Mouse (Mus musculus) layer of hippocampus, adult 9-11 months (tissue): ENCODE results near the gene Tor1b.
"Not testable (repeated sequence)": the region's sequence is repeated elsewhere in the genome, so short reads cannot be mapped to it uniquely, and the experiment has no call there.

Experiments used
- DNase-seq: peaks from one replicate; pipeline ENCODE4 v3.0.0; 2022

The Tor1b gene

DNA sequence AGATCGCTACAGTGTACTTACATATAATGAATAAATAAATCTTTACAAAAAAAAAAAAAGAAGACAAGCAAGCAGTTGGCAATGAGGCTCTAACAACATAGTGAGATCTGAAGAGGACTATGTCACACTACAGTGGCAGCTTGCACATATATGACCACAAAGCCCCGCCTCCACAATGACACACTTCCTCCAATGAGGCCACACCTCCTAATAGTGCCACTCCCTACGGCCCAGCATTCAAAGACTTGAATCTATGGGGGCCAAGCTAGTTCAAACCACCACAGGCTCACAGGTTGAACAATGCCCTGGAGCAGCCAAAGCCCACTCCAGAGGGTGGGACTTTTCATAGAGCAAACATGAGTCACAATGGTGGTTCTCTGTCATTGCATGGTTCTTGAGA lies 20.8 kb upstream of the Tor1b start:
- no peak for DNase-seq

DNA sequence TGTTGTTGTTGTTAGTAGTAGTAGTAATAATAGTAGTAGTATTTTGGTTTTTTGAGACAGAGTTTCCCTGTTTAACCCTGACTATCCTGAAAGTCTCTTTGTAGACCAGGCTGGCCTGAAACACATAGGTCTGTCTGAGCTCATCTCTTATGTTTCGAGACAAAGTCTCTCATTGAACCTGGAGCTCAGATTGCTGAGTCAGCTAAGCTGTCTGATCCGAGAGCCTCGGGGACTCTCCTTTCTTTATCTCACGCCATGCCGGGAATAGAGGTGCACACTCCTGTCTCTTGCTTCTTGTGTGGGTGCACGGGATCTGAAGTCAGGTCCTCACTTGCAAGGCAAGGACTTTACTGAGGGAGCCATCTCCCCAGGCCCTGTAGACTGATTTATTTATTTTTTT lies 19.7 kb upstream of the Tor1b start:
- DNase-seq = no peak

DNA sequence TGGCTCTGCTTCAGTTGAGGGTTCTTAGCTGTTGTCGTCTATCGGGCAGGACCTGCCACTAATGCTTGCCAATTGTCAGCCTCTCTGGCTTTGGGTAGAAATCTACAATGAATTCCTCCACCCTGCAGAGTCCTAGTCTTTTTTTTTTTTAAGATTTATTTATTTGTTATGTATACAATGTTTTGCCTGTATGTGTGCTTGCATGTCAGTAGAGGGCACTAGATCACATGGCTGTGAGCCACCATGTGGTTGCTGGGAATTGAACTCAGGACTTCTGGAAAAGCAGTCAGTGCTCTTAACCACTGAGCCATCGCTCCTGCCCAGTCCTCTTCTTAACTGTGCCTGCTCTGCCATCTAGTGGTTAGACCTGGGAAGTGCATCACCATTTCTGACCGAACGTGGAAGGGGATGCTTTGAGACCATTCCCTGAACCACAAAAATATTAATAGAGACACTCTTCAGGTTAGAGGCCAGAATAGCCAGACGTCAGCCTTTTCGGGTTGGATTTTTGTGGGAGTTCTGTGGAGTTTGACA lies 18.8 kb upstream of the Tor1b start:
- DNase-seq = peak; percentile 63

DNA sequence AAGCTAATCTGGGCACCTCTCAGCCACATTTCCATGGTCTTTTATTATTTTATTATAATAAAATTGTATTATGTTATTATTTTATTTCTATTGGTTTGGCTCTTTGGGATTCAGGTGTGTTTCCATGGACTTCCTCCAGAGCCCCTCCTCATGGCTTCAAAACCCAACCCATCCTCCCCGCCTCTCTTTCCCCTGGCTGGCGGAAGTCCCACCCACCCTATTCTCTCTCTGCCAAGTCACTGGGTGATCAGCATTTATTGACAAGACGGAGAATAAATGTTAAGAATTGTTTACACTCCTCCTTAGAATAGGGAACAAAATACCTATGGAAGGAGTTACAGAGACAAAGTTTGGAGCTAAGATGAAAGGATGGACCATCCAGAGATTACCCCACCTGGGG lies 16.0 kb upstream of the Tor1b start:
- DNase-seq = no peak

DNA sequence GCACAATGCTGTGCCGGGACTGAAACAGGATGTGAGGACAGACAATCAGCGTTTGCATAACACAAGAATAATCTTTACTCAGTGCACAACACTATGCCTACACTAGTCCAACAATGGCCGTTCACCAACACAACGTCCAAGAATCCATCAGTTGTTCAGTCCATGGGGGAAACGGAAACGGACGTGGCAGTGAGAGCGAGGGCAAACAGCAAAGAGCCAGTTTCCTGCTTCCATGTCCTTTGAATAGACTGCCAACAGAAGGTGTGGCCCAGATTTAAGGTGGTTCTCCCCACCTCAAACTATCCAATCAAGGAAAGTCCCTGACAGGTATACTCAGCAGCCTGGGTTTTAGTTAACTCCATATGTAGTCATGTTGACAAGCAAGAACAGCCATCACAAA lies 15.0 kb upstream of the Tor1b start:
- DNase-seq = no peak

DNA sequence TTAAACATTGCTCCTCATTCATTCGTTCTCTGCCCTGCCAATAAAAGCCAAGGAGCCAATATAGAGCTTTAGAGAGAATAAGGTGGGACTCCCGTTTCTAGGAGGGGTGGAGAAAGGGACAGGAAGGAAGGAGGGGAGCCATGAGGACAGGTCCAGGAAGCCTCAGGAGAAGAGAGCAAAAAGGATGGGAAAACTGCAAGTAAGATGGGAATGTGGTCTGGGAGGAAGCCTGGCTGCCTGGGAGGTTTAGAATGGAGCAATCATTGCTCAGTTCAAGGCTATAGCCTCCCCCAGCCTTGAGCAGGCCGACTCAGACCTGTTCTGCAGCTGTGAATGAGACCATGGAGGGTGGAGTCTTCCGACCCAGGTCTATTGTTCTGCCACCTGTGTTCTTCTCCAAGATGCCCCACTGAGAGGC lies 14.2 kb upstream of the Tor1b start:
- no peak for DNase-seq

DNA sequence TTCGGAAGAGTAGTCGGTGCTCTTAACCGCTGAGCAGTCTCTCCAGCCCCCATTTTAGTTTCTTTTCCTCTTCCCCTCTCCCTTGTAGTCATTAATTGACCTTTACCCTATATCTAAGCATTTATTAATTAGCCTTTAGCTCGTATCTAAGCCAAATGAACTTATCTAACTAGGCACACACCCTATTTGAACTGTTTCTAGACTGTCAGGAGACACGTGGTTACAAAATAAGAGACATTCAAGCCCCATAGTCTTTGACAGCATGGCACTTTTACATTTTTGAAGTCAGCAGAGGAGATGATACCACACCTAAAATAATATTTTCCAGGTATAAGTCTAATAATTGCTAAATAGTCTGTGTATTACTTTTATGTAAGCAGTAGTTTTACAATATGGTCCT lies 11.2 kb upstream of the Tor1b start:
- no peak for DNase-seq

DNA sequence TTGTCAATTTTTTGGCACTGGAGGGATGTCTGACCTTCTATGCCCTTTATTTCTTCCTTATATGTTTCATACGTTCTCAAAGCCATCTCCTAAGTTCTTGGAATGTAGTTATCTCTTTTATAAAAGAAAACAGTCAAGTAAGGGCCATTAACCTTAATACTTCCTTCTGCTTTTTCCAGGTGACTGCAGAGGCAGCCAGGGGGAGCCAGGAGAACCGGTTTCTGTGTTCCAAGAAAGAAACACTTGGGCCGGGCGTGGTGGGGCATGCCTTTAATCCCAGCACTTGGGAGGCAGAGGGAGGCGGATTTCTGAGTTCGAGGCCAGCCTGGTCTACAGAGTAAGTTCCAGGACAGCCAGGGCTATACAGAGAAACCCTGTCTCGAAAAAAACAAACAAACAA lies 10.6 kb upstream of the Tor1b start:
- DNase-seq = not testable (repeated sequence)

DNA sequence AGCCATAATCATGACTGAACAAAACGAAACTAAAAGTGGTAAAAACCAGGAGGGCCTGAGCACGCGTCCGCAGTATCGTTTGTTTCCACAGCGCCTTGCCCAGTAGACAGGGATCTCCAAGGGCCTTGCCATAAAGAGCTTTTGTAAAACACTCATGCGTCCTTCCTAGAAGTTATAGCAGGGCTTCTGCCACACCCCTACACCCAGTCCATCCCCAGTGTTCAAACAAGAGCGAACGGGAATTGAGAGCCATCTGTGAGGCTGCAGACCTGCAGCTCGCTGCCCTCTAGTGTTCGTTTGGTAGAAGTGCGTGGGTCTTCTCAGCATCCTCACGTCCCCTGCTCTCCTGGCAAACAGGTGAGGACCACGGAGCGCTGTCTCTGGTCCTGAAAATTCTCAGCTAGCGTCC lies 10.2 kb upstream of the Tor1b start:
- DNase-seq = no peak

DNA sequence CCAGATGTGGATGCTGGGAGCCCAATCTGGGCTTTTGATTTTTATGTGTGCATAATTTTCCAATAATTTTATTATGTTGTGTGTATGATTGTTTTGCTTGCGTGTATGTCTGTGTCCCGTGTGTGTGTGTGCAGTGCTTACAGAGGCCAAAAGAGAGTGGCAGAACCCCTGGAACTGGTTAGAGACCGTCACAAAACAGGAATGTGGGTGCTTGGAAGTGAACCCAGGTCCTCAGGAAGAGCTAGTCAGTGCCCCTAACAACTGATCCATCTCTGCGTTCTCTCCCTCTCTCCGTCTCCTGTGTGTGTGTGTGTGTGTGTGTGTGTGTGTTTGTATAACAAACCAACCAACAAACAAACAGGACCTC lies 319 bp upstream of the Tor1b start:
- DNase-seq = no peak

DNA sequence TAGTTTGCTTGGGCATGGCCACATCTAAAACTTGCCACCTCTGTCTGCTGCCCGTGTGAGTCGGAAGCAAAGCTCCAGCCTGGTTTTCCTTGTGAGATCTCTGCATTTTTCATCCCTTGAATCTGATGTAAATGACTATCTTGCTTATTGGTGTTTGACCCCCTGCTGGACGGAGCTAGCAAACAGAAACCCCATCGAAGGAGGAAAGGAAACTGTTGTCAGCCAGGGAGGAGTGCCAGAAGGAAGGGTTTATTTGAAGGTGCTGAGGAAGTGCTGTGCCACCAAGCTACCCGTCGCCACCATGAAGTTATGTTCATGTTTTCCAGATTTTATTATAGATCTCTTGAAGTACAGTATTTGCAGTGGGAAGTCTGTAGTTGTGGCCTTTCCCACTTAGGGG lies 2.0 kb downstream of the Tor1b start:
- DNase-seq = no peak

DNA sequence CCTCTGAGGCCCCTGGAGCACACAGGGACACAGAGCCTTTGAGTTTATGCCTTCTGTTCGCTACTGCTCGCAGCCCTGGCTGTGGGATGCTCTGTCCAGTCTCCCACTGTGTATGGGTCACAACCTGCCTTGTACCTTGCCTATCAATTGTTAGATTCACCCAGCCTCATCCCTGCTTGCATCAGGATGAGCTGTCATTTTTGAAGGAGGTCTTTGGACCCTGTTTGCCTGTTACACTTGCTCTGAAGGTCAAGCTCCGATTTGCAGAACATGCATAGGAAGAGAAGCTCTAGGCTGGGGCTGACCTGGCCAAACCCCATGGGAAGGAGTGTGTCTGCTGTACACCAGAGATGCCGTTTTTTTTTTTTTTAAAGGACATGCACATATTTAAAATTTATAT lies 4.8 kb downstream of the Tor1b start:
- no peak for DNase-seq

DNA sequence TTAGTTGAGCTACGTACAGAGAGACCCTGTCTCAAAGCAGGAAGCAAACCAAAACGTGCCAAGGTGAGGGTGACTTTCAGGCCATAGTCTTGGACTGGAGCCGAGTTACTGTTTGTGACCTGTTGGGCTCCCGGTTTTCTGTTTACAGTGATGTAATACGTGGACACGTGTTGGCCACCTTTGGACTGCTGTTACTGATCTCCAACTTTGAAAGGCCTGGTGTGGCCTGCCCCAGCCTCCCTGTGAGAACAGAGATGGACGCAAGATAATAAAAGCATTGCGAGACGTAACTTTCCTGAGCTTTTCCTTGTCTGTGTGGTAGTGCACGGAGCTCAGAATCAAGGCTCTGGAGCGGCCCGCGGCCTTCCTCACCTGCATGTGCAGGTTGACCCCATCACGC lies 6.0 kb downstream of the Tor1b start:
- DNase-seq = no peak

DNA sequence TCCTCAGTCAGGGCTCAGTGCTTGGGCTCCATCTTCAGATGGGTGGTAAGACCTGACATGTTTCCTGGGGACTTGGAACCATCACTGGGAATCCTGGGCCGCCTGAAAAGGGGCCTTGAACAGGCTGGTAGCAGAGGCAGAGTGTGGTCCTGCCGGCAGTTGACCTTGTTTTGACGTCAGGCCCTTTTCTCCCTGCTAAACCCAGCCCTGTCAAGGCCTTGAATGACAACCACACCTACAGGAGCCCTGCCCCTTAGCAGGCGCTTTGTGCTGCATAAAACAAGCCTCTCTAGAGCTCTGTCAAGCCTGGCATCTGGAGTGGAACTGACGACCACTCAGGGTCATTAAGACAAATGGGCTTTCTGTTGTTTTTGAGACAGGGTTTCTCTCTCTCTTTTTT lies 7.1 kb downstream of the Tor1b start:
- no peak for DNase-seq

DNA sequence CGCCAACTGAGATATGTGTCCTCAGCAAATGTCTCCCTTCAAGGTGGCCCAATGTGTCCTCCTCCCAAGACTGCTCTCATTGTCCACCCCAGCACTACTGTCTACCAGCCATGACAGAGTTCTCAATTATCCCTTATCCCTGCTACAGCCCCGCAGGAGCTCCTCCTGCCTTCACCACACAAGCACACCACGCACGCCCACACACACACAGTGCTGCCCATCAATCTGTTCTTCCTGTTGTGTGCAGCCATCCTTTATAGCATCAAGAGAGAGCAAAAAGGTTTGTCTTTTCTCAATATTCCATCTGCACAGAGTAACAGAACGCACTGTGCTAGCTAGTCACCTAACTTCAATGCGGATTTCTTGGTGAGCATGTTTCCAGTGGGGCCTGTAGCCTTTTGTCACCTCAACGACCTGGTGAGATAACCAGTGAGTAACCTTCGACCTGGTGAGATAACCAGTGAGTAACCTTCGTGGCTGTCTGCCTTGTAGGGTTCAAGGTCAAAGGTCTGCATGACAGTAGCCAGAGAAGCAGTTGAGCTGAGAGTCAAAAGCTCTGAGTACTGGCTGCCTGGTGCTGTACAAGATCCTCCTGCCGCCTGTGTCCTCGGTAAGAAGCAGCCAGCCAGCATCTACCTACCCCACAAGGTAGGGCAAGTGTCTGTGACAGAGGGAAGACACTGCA lies 10.0 kb downstream of the Tor1b start:
- DNase-seq = peak; percentile 75

DNA sequence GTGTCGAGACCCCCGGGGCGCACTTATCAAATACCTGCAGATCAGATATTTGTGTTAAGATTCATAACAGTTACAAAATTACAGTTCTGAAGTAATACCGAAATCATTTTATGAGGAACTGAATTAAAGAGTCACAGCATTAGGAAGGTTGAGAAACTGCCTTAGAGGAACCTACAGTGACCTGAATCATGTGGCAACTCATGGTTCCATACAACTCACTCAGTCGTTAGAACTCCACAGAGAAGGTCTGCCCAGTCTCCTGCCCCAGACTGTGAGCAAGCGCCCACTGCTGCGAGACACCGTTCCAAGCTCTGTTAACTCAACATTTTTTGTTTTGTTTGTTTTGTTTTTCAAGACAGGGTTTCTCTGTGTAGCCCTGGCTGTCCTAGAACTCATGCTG lies 12.9 kb downstream of the Tor1b start:
- no peak for DNase-seq

DNA sequence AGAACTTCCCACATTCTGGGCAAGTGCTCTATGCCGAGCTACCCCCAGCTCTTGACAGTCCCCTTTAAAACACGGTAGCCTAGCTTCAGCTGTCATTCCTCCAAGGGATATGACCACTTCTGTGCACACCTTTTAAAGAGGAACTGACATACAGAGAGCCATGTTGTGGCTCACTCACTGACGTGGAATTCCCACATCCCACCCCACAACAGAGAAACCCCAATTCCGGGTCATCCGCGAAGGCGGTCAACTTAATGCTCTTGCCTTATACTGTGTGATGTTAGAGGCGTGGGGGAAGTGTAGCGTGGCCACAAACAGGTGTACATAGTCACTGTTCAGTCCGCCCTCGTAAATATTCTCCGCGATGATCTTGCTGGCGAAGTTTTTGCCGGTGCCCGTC lies 14.1 kb downstream of the Tor1b start:
- no peak for DNase-seq

DNA sequence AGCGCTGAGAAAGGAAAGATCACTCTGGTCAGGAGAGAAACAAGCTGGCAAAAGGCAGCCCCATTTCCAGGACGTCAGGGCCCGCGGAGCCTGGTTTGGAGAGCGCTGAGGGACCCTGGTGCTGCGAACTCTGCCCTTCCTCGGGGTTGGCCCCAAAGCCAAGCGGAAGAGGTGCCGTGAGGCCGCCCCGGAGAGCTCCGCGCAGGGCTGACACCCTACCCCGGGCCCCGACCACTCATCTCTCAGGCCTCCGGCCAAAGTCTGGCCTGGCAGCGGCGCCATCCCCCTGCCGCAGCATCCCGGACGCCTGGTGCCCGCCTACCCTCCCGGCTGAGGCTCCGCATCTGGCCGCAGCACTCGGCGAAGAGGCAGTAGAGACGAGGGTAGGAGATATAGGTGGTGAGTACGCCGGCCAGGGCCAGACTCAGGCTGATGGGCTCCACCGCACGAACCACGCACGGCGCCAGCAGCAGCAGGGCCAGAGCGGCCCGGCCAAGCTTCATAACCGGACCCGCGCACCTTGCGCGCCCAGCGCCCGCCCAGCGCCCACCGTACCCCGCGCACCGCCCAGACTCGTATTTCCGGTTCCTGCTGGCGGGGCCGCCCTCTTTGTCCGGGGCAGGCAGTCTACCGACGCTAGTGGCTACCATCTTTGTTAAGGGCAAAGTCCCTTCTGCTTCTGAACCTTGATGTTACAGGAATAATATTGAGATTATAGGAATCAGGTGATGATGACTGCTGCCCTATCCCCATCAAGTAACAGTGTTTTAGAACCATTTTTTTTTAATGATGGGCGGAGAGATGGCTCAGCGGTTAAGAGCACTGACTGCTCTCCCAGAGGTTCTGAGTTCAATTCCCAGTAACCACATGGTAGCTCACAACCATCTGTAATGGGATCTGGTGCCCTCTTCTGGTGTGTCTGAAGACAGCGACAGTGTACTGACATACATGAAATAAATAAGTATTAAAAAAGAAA lies 14.9 kb downstream of the Tor1b start, which contains the start of gene Tor1a:
Tor1a (minus strand) TSS at position 582 of the 976 bp plus-strand sequence.
- peak; percentile 91 for DNase-seq

DNA sequence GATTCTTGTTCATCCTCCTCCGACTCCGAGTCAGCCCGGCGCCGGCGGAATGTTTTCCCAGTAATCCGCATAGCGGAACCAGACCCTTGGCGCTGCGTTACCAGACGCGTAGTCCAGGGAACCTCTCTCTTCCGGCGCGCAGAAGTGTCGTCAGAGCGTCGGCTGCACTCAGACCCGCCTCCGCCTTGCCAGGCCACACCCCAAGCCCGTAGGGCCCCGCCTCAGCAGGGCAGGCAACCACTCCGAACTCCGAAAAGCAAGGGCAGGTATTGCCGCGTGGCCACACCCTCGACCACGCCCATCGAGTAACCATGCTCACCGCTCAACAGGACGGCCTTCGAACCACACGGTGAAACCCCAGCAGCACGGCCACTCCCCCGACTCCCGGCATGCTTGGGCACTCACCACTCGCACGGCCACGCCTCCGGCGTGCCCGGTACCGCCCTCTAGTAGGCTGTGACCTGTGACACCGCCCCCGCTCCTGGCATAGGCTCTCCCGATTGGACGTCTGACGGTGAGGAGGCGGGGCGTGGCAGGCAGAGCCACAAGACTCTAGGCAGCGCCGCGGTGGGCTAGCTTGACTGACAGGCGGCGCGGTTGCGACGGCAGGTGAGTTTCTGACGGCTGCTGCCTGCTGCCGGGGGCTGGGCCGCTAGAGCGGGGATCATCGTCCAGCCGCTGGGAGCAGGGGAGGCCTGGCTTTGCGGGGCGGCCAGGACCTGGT lies 29.2 kb downstream of the Tor1b start, which contains the start of the genes BC005624 and Usp20:
BC005624 (minus strand) TSS at position 412 of the 724 bp plus-strand sequence.
Usp20 (plus strand) TSS at position 490 of the 724 bp plus-strand sequence.
- DNase-seq = peak; percentile 100

DNA sequence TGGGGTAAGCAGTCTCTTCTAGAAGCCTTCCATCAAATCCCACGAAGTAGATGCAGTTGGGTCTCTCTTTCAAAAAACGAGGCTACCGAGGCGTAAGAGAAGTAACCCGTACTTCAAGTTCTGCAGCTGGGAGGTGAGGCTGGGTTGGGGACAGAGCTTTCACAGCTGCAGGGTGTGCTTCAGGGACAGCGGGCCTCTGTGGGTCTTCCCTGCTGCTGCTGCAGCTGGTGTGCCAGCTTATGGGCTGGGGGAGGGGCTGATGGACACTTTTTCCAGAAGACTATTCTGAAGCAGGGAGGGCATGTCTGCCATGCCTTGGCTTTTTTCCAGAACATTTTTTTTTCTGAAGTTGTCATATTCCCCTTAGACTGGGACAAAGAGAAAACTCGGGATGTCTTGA lies 30.3 kb downstream of the Tor1b start:
- DNase-seq = no peak

DNA sequence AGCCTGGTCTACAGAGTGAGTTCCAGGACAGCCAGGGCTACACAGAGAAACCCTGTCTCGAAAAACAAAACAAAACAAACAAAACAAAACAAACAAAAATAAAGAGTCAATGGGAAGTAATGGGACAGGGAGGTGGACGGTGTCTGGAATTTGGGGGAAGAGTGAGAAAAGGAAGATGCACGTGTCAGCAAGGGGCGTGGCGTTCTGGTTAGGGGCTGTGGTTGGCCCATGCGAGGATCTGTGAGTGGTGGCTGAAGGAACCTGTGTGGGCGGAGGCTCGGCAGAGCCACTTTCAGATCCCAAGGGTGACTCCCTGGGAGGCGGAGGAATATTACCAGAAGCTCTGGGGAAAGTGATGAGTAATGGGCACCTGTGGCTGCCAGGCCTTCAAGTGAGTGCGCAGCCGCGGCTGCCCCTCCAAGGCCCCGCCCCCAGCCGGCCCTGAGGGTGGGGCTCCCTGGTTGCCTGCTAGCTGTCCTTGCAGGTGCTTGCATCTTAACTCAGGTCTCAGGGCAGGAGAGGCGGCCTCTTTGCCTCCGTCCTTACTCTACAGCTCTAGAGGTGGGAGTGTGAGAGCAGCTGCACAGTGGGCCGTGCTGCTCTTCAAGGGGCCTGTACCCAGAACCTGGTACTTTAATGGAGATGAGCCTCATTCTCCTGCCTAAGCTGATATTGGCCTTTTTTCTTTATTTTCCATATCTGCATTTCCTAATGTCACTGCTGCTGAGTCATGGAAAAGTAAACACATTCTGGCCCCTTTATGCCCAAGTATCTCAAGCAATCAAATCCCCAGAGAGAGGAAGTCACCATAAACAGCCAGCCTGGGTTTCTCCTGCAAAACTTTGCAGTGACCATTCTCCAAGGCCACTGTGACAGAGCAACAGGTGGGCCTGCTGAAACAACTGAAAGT lies 32.6 kb downstream of the Tor1b start:
- peak; percentile 46 for DNase-seq

DNA sequence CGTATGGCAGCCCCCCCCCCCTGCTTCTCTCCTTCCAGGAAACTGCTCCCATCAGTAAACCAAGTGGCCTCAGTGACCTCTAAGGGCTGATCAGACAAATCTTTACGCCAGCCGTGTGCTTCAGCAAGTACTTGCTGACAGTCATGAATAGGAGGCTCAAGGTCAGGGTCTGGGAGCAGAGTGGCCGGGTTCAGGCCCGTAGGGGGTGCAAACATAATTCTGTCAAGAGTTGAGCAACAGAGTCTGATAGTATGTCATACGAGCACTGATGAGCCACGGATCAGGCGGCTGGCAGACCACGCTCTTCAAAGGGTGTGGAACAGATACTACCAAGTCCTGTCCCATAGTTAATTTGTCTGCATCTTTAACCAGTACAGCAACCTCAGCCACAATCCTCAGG lies 37.5 kb downstream of the Tor1b start:
- no peak for DNase-seq
